Mouse (Mus musculus): ENCODE data around the gene Jagn1. TPM values are rescaled to one million over a fixed set of nuclear protein-coding genes. Genes with fewer than 3 reads are reported as not detected.

Gene Jagn1
- polyA plus RNA-seq, 1 experiment: 81.6 TPM

DNA sequence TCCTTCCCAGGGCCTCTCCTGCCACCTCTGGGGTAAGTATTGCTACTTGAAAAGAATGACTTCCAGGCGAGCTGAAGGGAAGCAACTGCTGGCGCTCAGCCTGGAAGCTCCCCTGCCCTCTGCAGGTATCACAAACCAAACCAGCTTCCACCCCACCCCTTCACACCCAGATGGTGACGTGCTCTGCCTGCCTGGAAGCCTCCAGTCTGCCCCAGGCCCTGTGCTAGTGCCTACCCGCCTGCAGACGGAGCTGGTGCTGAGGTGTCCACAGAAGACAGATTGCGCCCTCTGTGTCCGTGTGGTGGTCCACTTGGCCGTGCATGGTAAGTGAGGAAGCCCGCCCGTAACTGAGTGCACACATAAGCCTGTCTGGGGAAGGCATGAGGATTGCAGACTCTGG lies 29.7 kb downstream of the Jagn1 start:
- H3K36me3 ChIP-seq (ENCODE audit: control insufficient read depth, insufficient read depth, low read length): no peaks in the 10 kb centered on the region
- H3K4me3 ChIP-seq (ENCODE audit: insufficient read depth, low read depth, low read length): no peak overlapping the region
- TF ChIP-seq POLR2A (IDR thresholded peaks at IDR 0.05; ENCODE audit: low read depth, low read length) (no peak), CTCF (conservative IDR thresholded peaks at IDR 0.05; ENCODE audit: insufficient read depth, insufficient read length, low read depth, low read length) (no peak)
- no peak for DNase-seq
- 71% methylated on average over 10 of the region's 10 CpGs for WGBS
- H3K4me1 ChIP-seq (ENCODE audit: control insufficient read depth, insufficient read depth, low read length): peaks cover 5% of the 10 kb centered on the region; the same call in 1 of the 2 replicates
- H3K27ac ChIP-seq (ENCODE audit: insufficient read depth, low read depth, low read length): no peak overlapping the region
- H3K27me3 ChIP-seq (replicated peaks; ENCODE audit: control insufficient read depth, insufficient read depth, low read length): no peaks in the 10 kb centered on the region

DNA sequence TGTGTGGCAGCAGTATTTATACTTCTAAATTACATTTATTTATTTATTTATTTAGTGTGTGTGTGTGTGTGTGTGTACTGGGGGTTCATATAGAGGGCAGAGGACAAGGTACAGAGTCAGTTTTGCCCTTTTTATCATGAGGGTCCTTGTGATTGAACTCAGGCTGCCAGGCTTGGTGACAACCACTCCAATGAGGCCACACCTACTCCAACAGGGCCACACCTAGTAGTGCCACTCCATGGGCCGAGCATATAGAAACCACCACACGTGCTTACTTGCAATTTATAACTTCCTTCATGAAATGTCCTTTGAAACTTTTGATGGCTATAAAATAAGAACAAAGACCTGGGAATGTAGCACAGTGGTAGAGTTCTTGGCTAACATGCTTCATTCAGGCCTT lies 30.9 kb downstream of the Jagn1 start:
- TF ChIP-seq POLR2A (IDR thresholded peaks at IDR 0.05; ENCODE audit: low read depth, low read length): no peak
- TF ChIP-seq CTCF (conservative IDR thresholded peaks at IDR 0.05; ENCODE audit: insufficient read depth, insufficient read length, low read depth, low read length): no peak
- Histone ChIP-seq H3K4me3 (ENCODE audit: insufficient read depth, low read depth, low read length) (no peak overlapping the region), H3K27me3 (replicated peaks; ENCODE audit: control insufficient read depth, insufficient read depth, low read length) (no peaks in the 10 kb centered on the region), H3K27ac (ENCODE audit: insufficient read depth, low read depth, low read length) (no peak overlapping the region), H3K4me1 (ENCODE audit: control insufficient read depth, insufficient read depth, low read length) (peaks cover 5% of the 10 kb centered on the region; the same call in 1 of the 2 replicates), H3K36me3 (ENCODE audit: control insufficient read depth, insufficient read depth, low read length) (no peaks in the 10 kb centered on the region)
- WGBS: 77% methylated on average over 2 of the region's 2 CpGs
- DNase-seq: no peak

DNA sequence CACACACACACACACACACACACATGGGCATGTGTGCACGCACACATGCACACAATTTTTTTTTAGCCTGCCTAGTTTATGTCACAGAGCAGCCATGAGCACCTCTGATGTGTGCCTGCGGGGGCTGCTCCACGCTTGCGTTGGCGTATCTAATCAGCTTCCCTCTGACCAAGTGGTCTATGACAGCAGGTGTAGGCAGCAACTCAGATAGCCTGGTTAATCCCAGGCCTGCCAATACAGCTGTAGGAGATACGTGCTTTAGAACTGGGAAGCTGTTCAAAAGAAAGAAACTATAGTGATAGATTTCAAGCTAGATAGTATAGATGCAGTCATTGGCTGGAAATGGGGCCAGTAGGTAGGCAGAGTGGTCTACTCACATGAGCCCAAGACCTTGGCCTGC lies 31.3 kb downstream of the Jagn1 start:
- no peak for TF ChIP-seq CTCF (conservative IDR thresholded peaks at IDR 0.05; ENCODE audit: insufficient read depth, insufficient read length, low read depth, low read length)
- no peak for TF ChIP-seq POLR2A (IDR thresholded peaks at IDR 0.05; ENCODE audit: low read depth, low read length)
- no peak overlapping the region for H3K27ac ChIP-seq (ENCODE audit: insufficient read depth, low read depth, low read length)
- DNase-seq: no peak
- no peaks in the 10 kb centered on the region for H3K27me3 ChIP-seq (replicated peaks; ENCODE audit: control insufficient read depth, insufficient read depth, low read length)
- H3K36me3 ChIP-seq (ENCODE audit: control insufficient read depth, insufficient read depth, low read length): no peaks in the 10 kb centered on the region
- H3K4me1 ChIP-seq (ENCODE audit: control insufficient read depth, insufficient read depth, low read length): peaks cover 5% of the 10 kb centered on the region; the same call in 1 of the 2 replicates
- H3K4me3 ChIP-seq (ENCODE audit: insufficient read depth, low read depth, low read length): no peak overlapping the region
- 91% methylated on average over 6 of the region's 6 CpGs for WGBS

DNA sequence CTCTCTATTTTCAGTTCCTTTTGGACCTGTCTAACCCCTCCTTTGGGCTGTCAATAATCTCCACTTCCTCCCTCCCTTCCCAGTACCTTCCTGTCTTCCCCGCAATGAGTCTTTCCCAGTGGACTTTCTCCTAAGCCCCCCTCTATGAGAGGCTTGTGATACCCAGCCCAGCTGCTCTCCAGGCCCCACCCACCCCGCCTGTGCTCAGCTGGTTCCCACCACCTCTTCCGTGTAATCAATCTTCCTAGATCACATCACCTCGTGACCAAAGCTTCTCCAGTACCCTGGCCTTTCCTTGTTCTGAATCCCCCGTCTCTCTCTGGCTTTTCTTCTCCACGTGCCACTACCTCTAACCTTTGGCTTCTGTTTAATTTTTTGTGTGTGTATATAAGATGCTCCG lies 35.0 kb downstream of the Jagn1 start:
- H3K27ac ChIP-seq (ENCODE audit: insufficient read depth, low read depth, low read length): no peak overlapping the region
- DNase-seq: no peak
- TF ChIP-seq CTCF (conservative IDR thresholded peaks at IDR 0.05; ENCODE audit: insufficient read depth, insufficient read length, low read depth, low read length) (no peak), POLR2A (IDR thresholded peaks at IDR 0.05; ENCODE audit: low read depth, low read length) (no peak)
- peaks cover 13% of the 10 kb centered on the region; the same call in 1 of the 2 replicates for H3K4me1 ChIP-seq (ENCODE audit: control insufficient read depth, insufficient read depth, low read length)
- H3K36me3 ChIP-seq (ENCODE audit: control insufficient read depth, insufficient read depth, low read length): no peaks in the 10 kb centered on the region
- no peak overlapping the region for H3K4me3 ChIP-seq (ENCODE audit: insufficient read depth, low read depth, low read length)
- no peaks in the 10 kb centered on the region for H3K27me3 ChIP-seq (replicated peaks; ENCODE audit: control insufficient read depth, insufficient read depth, low read length)
- WGBS: 53% methylated on average over 7 of the region's 7 CpGs

DNA sequence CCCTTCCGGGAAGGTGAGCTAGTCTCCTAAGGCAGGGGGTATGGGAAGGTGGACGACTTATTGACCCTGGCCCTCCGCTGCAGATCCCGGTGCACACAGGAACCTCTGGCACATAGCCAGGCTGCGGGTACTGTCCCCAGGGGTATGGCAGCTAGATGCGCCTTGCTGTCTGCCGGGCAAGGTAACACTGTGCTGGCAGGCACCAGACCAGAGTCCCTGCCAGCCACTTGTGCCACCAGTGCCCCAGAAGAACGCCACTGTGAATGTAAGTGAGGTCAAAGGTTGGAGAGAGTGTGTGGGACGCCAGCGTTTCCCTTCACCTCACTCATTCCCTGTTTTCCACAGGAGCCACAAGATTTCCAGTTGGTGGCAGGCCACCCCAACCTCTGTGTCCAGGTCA lies 36.5 kb downstream of the Jagn1 start:
- peak; percentile 30 for DNase-seq
- Histone ChIP-seq H3K27me3 (replicated peaks; ENCODE audit: control insufficient read depth, insufficient read depth, low read length) (no peaks in the 10 kb centered on the region), H3K36me3 (ENCODE audit: control insufficient read depth, insufficient read depth, low read length) (no peaks in the 10 kb centered on the region), H3K27ac (ENCODE audit: insufficient read depth, low read depth, low read length) (no peak overlapping the region), H3K4me3 (ENCODE audit: insufficient read depth, low read depth, low read length) (no peak overlapping the region), H3K4me1 (ENCODE audit: control insufficient read depth, insufficient read depth, low read length) (peaks cover 18% of the 10 kb centered on the region)
- TF ChIP-seq CTCF (conservative IDR thresholded peaks at IDR 0.05; ENCODE audit: insufficient read depth, insufficient read length, low read depth, low read length) (no peak), POLR2A (IDR thresholded peaks at IDR 0.05; ENCODE audit: low read depth, low read length) (no peak)
- WGBS: 60% methylated on average over 10 of the region's 10 CpGs

DNA sequence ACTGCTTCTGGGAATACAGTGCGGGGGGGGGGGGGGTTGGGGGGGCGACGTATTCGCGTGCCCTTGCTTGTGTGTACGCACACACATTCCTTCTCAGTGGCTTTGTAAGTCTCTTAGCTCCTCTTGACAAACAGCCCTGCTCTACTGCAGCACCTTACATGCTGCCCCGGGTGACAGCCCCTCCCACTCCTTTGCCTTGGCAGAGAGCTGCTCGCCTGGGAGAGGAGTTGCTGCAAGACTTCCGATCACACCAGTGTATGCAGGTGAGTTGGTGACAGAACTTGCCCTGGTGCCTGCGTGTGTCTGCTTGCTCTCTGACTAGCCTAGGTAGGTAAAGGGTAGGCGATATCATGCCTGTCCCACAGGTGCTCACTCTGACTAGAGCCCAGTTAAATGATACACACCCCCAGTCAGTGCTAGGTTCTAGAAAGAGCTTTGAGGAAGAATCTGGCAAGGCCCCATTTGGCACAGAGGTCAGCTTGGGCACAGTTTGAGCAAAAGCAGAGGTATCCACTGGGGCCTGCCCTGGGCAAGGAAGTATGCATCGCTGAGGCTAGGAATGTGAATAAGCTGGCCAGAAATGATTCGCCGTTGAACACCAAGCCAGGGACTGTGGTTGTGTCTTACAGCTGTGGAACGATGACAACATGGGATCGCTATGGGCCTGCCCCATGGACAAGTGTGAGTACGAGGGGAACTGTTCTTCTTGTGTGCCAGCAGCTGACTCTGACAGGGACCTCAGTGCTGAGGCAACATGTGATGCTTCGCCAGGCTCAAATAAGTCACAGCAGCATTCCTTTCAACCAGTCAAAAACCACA lies 38.4 kb downstream of the Jagn1 start:
- Histone ChIP-seq H3K4me3 (ENCODE audit: insufficient read depth, low read depth, low read length) (no peak overlapping the region), H3K4me1 (ENCODE audit: control insufficient read depth, insufficient read depth, low read length) (peaks cover 19% of the 10 kb centered on the region), H3K27me3 (replicated peaks; ENCODE audit: control insufficient read depth, insufficient read depth, low read length) (no peaks in the 10 kb centered on the region), H3K27ac (ENCODE audit: insufficient read depth, low read depth, low read length) (0 out of 2 replicates have a peak overlapping the region, but pooled peaks have one; percentile 0), H3K36me3 (ENCODE audit: control insufficient read depth, insufficient read depth, low read length) (no peaks in the 10 kb centered on the region)
- WGBS: 51% methylated on average over 18 of the region's 18 CpGs
- TF ChIP-seq POLR2A (IDR thresholded peaks at IDR 0.05; ENCODE audit: low read depth, low read length) (no peak), CTCF (conservative IDR thresholded peaks at IDR 0.05; ENCODE audit: insufficient read depth, insufficient read length, low read depth, low read length) (no peak)
- peak; percentile 74 for DNase-seq

DNA sequence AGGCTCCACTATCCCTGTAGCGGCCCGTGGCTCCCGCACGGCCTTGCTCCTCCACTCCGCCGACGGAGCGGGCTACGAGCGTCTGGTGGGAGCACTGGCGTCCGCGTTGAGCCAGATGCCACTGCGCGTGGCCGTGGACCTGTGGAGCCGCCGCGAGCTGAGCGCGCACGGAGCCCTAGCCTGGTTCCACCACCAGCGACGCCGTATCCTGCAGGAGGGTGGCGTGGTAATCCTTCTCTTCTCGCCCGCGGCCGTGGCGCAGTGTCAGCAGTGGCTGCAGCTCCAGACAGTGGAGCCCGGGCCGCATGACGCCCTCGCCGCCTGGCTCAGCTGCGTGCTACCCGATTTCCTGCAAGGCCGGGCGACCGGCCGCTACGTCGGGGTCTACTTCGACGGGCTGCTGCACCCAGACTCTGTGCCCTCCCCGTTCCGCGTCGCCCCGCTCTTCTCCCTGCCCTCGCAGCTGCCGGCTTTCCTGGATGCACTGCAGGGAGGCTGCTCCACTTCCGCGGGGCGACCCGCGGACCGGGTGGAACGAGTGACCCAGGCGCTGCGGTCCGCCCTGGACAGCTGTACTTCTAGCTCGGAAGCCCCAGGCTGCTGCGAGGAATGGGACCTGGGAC lies 40.2 kb downstream of the Jagn1 start:
- Histone ChIP-seq H3K36me3 (ENCODE audit: control insufficient read depth, insufficient read depth, low read length) (no peaks in the 10 kb centered on the region), H3K4me1 (ENCODE audit: control insufficient read depth, insufficient read depth, low read length) (peaks cover 19% of the 10 kb centered on the region), H3K27ac (ENCODE audit: insufficient read depth, low read depth, low read length) (peak overlapping the region; percentile 84), H3K27me3 (replicated peaks; ENCODE audit: control insufficient read depth, insufficient read depth, low read length) (no peaks in the 10 kb centered on the region), H3K4me3 (ENCODE audit: insufficient read depth, low read depth, low read length) (peak overlapping the region; percentile 72)
- peak; percentile 56 for DNase-seq
- peak; percentile 13; the same call in 1 of the 2 replicates for TF ChIP-seq CTCF (conservative IDR thresholded peaks at IDR 0.05; ENCODE audit: insufficient read depth, insufficient read length, low read depth, low read length)
- no peak for TF ChIP-seq POLR2A (IDR thresholded peaks at IDR 0.05; ENCODE audit: low read depth, low read length)
- WGBS: 4% methylated on average over 65 of the region's 65 CpGs

All from kidney, adult 2 months (tissue).